Mouse (Mus musculus) hindbrain, embryonic 16.5 days (tissue): ENCODE measurements at regions not wholly inside any gene's neighbourhood (a gene's known extent, or its start where the extent isn't known, plus 50 kb on each side); places are given as distances from the start of the nearest gene placed in this dataset.

Experiments
- ATAC-seq: fragments of 200-750 bp; cut with Nextera tagmentation; 2 replicates; pipeline ENCODE4 v1.8.0; 2017; ENCODE audit warnings: moderate TSS enrichment, moderate library complexity
- H3K27ac ChIP-seq: fragments of 300-500 bp; sonication (generic); 2 replicates; pipeline ENCODE4 v1.5.1; 2014; ENCODE audit warnings: low read depth, mild to moderate bottlenecking, control low read depth, low read length, moderate library complexity
- H3K27me3 ChIP-seq: fragments of 300-500 bp; sonication (generic); replicated peaks from 2 replicates; pipeline ENCODE4 v1.6.1; 2014; ENCODE audit warnings: low read length; ENCODE audit not compliant: control insufficient read depth, insufficient read depth
- H3K36me3 ChIP-seq: fragments of 300-500 bp; sonication (generic); 2 replicates; pipeline ENCODE4 v1.6.1; 2014; ENCODE audit warnings: mild to moderate bottlenecking, low read length, moderate library complexity, mixed read lengths; ENCODE audit not compliant: control insufficient read depth, insufficient read depth
- H3K4me1 ChIP-seq: fragments of 300-500 bp; sonication (generic); 2 replicates; pipeline ENCODE4 v1.6.1; 2014; ENCODE audit warnings: low read depth, low read length; ENCODE audit not compliant: control insufficient read depth, insufficient read depth
- H3K4me2 ChIP-seq: fragments of 300-500 bp; sonication (generic); 2 replicates; pipeline ENCODE4 v1.6.1; 2014; ENCODE audit warnings: mild to moderate bottlenecking, low read length, control low read depth, moderate library complexity
- H3K4me3 ChIP-seq: fragments of 300-500 bp; sonication (generic); 2 replicates; pipeline ENCODE4 v1.5.1; 2014; ENCODE audit warnings: mild to moderate bottlenecking, low read length, control low read depth, moderate library complexity
- H3K9ac ChIP-seq: fragments of 300-500 bp; sonication (generic); 2 replicates; pipeline ENCODE4 v1.6.1; 2014; ENCODE audit warnings: low read depth, mild to moderate bottlenecking, control low read depth, low read length, moderate library complexity
- H3K9me3 ChIP-seq: fragments of 300-500 bp; sonication (generic); 2 replicates; pipeline ENCODE4 v1.6.1; 2014; ENCODE audit warnings: mild to moderate bottlenecking, low read length, moderate library complexity; ENCODE audit not compliant: control insufficient read depth
- WGBS: fragments of 180-500 bp; shearing (Covaris S2); extraction: QIAGEN DNeasy Blood & Tissue Kit; methylation state at CpG from one replicate; pipeline ENCODE4 v1.1.7; 2014; 5-methylcytosine and 5-hydroxymethylcytosine counted together

GRCm38 (mm10) chr15:69632306-69632705, 3131.6 kb upstream of the Lrrc6 start:
- no peak for ATAC-seq
- no peaks in the 10 kb centered on the region for H3K4me1 ChIP-seq
- H3K27me3 ChIP-seq: no peaks in the 10 kb centered on the region
- no peak overlapping the region for H3K27ac ChIP-seq
- no peak overlapping the region for H3K9ac ChIP-seq
- H3K9me3 ChIP-seq: no peaks in the 10 kb centered on the region
- H3K4me3 ChIP-seq: no peak overlapping the region
- no peaks in the 10 kb centered on the region for H3K36me3 ChIP-seq
- H3K4me2 ChIP-seq: no peak overlapping the region

- no peak overlapping the region for H3K9ac ChIP-seq
- H3K4me2 ChIP-seq: no peak overlapping the region
- no peaks in the 10 kb centered on the region for H3K9me3 ChIP-seq
- H3K27ac ChIP-seq: no peak overlapping the region
- H3K27me3 ChIP-seq: no peaks in the 10 kb centered on the region
- H3K4me1 ChIP-seq: no peaks in the 10 kb centered on the region
- WGBS: 94% methylated on average over 2 of the region's 2 CpGs
- no peaks in the 10 kb centered on the region for H3K36me3 ChIP-seq
- H3K4me3 ChIP-seq: no peak overlapping the region
- no peak for ATAC-seq
These were observed 3117.3 kb upstream of the Lrrc6 start for GRCm38 (mm10) chr15:69617998-69618397.

- H3K36me3 ChIP-seq: no peaks in the 10 kb centered on the region
- H3K27me3 ChIP-seq: no peaks in the 10 kb centered on the region
- no peaks in the 10 kb centered on the region for H3K9me3 ChIP-seq
- H3K9ac ChIP-seq: no peak overlapping the region
- H3K4me2 ChIP-seq: no peak overlapping the region
- WGBS: 86% methylated on average over 3 of the region's 3 CpGs
- H3K27ac ChIP-seq: no peak overlapping the region
- ATAC-seq: no peak
- H3K4me1 ChIP-seq: no peaks in the 10 kb centered on the region
- no peak overlapping the region for H3K4me3 ChIP-seq
These were observed 3113.3 kb upstream of the Lrrc6 start for GRCm38 (mm10) chr15:69614048-69614447.

GRCm38 (mm10) chr15:69591219-69592006, 3090.7 kb upstream of the Lrrc6 start:
- H3K9me3 ChIP-seq: no peaks in the 10 kb centered on the region
- H3K4me2 ChIP-seq: no peak overlapping the region
- H3K36me3 ChIP-seq: no peaks in the 10 kb centered on the region
- H3K27me3 ChIP-seq: no peaks in the 10 kb centered on the region
- 12% methylated on average over 4 of the region's 4 CpGs for WGBS
- no peaks in the 10 kb centered on the region; the same call in 1 of the 2 replicates for H3K4me1 ChIP-seq
- H3K27ac ChIP-seq: no peak overlapping the region
- no peak overlapping the region for H3K9ac ChIP-seq
- ATAC-seq: peak; percentile 77
- no peak overlapping the region for H3K4me3 ChIP-seq

GRCm38 (mm10) chr15:69588084-69588483, 3087.4 kb upstream of the Lrrc6 start:
- H3K4me2 ChIP-seq: no peak overlapping the region
- H3K27ac ChIP-seq: no peak overlapping the region
- H3K4me3 ChIP-seq: no peak overlapping the region
- H3K9me3 ChIP-seq: no peaks in the 10 kb centered on the region
- H3K36me3 ChIP-seq: no peaks in the 10 kb centered on the region
- no peaks in the 10 kb centered on the region; the same call in 1 of the 2 replicates for H3K4me1 ChIP-seq
- WGBS: 35% methylated on average over 5 of the region's 5 CpGs
- H3K27me3 ChIP-seq: no peaks in the 10 kb centered on the region
- H3K9ac ChIP-seq: no peak overlapping the region
- no peak for ATAC-seq

- Histone ChIP-seq H3K9me3 (no peaks in the 10 kb centered on the region), H3K9ac (no peak overlapping the region), H3K27ac (no peak overlapping the region), H3K27me3 (no peaks in the 10 kb centered on the region), H3K4me1 (peaks cover 5% of the 10 kb centered on the region), H3K4me2 (no peak overlapping the region), H3K36me3 (no peaks in the 10 kb centered on the region), H3K4me3 (no peak overlapping the region)
- WGBS: 46% methylated on average over 2 of the region's 2 CpGs
- no peak for ATAC-seq
These were observed 3076.0 kb upstream of the Lrrc6 start for GRCm38 (mm10) chr15:69576742-69577141.

- peak overlapping the region; percentile 39; the same call in 1 of the 2 replicates for H3K27ac ChIP-seq
- WGBS: 9% methylated on average over 4 of the region's 4 CpGs
- peaks cover 5% of the 10 kb centered on the region for H3K4me1 ChIP-seq
- no peaks in the 10 kb centered on the region for H3K36me3 ChIP-seq
- H3K4me2 ChIP-seq: no peak overlapping the region
- no peaks in the 10 kb centered on the region for H3K9me3 ChIP-seq
- ATAC-seq: peak; percentile 91
- no peak overlapping the region for H3K4me3 ChIP-seq
- H3K9ac ChIP-seq: no peak overlapping the region
- no peaks in the 10 kb centered on the region for H3K27me3 ChIP-seq
These were observed 3075.0 kb upstream of the Lrrc6 start for GRCm38 (mm10) chr15:69575611-69576153.

- no peaks in the 10 kb centered on the region for H3K27me3 ChIP-seq
- ATAC-seq: no peak
- H3K27ac ChIP-seq: no peak overlapping the region
- no peak overlapping the region for H3K4me2 ChIP-seq
- no peaks in the 10 kb centered on the region for H3K9me3 ChIP-seq
- H3K36me3 ChIP-seq: no peaks in the 10 kb centered on the region
- no peak overlapping the region for H3K4me3 ChIP-seq
- 0 out of 2 replicates have a peak, but pooled peaks cover 3% of the 10 kb centered on the region for H3K4me1 ChIP-seq
- 82% methylated on average over 3 of the region's 3 CpGs for WGBS
- H3K9ac ChIP-seq: no peak overlapping the region
These were observed 3053.5 kb upstream of the Lrrc6 start for GRCm38 (mm10) chr15:69554171-69554570.

- H3K9me3 ChIP-seq: no peaks in the 10 kb centered on the region
- no peaks in the 10 kb centered on the region for H3K27me3 ChIP-seq
- ATAC-seq: no peak
- no peak overlapping the region for H3K9ac ChIP-seq
- no peak overlapping the region for H3K4me3 ChIP-seq
- H3K27ac ChIP-seq: no peak overlapping the region
- WGBS: 74% methylated on average over 5 of the region's 5 CpGs
- 0 out of 2 replicates have a peak, but pooled peaks cover 3% of the 10 kb centered on the region for H3K4me1 ChIP-seq
- H3K4me2 ChIP-seq: no peak overlapping the region
- no peaks in the 10 kb centered on the region for H3K36me3 ChIP-seq
These were observed 3051.4 kb upstream of the Lrrc6 start for GRCm38 (mm10) chr15:69552062-69552628.
